Mouse (Mus musculus) ES-E14 (cell line): ENCODE measurements around the gene Aamp.

Source experiments
- CHD2 ChIP-seq: IDR thresholded peaks from 2 replicates; pipeline ENCODE4 v1.6.1; 2014; ENCODE audit warnings: mild to moderate bottlenecking, low read depth, low read length, inconsistent platforms
- HCFC1 ChIP-seq: IDR thresholded peaks from 2 replicates; pipeline ENCODE4 v1.6.1; 2012; ENCODE audit warnings: low read length, inconsistent platforms, borderline replicate concordance; ENCODE audit not compliant: insufficient read depth
- MAFK ChIP-seq: IDR thresholded peaks from 2 replicates; pipeline ENCODE4 v1.6.1; 2014; ENCODE audit warnings: mild to moderate bottlenecking, low read depth, low read length, inconsistent platforms; ENCODE audit not compliant: insufficient read depth
- ZNF384 ChIP-seq: IDR thresholded peaks from 2 replicates; pipeline ENCODE4 v1.6.1; 2012; ENCODE audit warnings: low read depth, low read length, inconsistent platforms

DNA sequence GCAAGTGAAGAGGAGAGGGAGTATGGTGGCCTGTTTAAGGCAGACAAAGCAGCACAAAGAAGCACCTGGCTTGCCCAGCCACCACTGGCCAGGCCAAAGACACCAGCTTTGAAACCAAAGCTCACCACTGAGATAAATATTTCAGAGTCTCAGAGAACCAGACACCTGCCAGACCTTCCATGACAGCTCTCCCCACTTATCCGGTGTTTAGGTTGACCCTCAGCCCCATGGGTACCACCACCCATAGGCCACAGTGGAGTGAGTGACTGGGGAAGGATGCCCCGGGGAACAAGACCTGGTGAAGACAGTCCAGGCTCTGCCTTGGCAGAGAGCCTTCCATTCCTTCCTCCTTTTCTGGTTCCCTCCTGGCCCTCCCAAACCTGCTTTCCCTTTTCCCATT lies 18.3 kb upstream of the Aamp start:
- no peak for TF ChIP-seq MAFK
- TF ChIP-seq ZNF384, result no peak
- no peak for TF ChIP-seq HCFC1
- no peak for TF ChIP-seq CHD2
